Mouse (Mus musculus): Measurements from ENCODE around the gene Phex.

Phex gene

DNA sequence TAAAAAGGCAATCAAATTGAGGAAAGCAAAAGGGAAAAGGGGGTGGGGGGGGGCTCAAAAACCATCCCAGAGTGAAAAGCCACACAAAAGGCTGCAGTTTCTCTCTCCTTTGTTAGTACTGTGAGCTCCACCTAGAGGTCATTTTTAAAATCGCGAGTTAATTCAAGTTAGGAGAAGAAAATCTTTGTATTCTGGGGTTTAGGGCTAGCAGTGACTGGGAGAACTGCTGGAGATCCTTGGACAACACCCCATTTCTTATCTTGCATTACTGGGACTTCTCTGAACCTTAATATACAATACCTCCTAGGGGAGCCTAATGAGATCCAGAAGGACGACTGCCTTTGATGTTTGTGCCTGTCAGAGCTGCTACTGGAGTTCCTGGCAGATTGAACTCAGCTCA, 107.7 kb downstream of the Phex start:
- no peak for DNase-seq (ENCODE audit: low spot score)

DNA sequence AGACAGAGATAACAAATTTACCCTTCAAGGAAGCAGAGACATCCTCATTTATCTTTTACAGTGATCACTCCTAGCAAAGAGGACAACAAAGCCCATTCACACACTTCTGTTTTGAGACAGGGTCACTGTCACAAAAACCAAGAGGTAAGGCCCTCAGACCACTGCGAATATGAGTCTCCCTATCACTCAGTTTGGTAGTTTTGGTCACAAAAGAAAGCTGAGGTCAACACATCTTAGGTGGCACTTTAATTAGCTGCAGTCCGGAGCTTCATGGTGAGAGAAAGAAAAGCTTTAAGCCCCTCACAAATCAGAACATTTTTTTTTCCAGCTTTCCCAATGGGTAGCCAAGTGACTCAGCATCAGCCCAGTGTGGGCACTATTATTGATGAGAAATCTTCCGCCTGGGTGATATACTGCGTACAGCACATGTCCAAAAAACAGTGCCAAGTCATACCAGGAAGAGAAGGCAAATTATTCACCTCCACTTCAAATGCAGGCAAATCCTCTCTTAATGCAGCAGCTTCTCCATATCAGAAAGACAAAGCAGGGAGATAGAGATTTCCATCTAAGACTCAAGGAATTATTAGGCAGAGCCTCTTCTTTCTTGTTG, 108.2 kb downstream of the Phex start:
- DNase-seq (ENCODE audit: low spot score), result no peak

DNA sequence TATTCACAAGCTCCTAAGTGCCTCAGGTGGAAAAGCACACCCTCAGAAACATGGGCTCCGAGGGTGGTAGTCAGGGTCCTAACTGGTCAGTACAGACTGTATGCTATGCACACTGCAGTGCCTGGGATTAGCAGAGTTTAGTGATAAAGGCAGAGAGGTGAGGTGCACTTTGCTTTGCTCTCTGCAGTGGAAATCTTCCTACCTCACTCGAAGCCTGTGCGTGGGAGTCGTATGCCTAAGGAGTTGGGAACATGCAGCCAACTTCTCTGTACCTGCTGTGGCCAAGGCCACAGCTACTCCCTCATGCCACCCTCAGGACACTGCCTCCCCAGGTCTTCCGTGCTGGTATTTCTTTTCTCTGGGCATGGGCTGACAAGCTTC, 109.3 kb downstream of the Phex start:
- no peak for DNase-seq (ENCODE audit: low spot score)

DNA sequence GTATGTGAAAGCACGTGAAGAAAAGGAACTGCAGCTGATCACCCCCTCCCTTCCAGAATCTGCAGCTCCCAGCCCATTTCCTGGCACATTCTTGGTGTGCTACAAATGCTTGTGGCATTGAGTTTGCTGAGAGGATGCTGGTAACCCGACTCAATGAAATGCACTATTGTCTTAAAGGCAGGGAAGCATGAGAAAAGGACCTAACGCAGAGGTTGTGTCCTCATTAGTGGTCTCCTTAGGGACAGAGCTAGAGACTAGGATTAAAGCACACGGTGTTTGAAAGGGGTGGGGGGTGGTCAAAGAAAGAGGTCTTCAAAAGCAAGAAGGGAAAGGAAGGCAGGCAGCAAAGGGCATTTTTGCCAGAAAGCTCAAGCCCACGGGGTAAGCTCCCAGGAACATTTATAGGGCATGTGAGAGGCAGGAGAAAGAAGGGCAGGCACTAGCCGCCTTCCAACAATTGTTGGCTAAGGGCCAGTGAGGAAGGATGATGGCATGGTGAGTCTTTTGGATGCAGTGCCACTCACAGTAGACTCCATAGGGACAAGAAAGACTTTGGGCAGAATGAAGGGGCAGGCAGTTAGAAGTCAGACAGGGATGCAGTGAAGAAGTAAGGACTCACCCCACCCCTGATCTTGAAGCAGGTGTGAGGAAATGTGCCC, 109.8 kb downstream of the Phex start:
- DNase-seq (ENCODE audit: low spot score), result no peak

DNA sequence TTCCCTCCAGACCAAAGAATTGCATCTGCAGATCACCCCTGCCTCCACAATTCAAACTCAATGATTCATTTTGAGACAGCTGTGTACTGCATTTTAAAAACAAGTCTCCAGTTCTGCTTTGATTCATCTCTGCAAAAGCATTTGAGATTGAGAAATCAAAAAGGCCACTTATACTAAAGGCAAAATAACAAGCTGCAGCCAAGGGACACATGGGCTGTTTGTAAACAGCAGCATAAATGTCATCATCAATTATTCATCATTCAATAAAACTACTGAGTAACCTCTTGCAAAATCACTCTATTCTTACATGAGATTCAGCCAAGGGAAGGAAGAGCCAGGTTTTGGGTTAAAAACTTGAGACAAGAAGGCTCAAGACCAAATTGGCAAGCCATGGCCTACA, 122.7 kb downstream of the Phex start:
- no peak for DNase-seq (ENCODE audit: low spot score)

DNA sequence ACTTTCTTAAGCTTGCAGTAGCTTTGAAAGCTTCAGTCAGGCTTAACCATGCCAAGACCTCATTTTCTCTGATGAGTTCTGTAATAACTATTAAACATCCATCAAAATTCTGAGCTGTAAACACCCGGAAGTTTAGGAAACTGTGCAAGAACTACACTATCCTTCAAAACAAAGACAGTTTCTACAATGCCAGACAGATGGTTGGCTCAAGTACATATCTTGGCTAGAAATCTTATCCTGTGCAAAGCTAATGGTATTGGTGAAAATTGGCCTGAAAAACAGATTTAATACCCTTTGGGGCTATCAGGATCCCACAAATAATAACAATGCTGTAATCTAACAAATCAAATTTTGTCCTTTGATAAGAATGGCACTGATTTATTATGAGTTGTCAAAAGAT, 138.5 kb downstream of the Phex start:
- DNase-seq (ENCODE audit: low spot score), result no peak

DNA sequence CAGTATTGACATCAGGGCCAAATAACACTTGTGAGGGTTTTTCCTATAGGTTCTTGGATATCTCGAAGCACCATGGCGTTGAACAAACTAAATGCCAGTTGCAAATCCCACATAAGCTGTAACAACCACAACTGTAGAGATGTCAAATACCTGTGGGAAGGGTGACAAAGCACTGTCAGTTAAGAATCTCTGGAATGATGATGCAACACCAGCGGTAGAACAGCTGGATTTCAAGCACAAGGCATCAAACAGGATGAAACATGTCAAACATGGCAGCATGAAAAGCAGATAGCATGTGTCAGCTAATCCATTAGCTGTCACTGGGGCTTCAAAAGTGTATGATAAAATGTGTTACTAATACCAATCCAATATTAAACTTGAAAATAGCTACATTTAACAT, 141.8 kb downstream of the Phex start:
- DNase-seq (ENCODE audit: low spot score), result no peak

DNA sequence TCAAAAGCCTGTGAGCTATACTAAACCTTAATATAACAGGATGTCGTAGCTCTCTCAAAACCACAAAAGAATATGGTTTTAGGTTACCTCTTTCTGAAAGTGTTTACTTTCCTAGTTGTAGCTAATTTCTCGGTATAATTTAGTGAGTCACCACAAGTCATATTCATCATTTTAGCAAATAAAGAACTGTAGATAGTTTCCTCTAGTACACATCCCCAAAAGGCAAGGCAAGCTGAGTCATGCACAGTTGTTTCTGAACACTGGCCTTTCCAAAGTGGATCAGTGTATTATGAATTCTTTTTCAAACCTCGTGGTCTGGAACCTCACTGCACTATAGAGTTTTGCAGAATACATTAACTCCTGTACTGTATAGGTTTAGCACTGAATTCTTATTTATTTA, 143.5 kb downstream of the Phex start:
- DNase-seq (ENCODE audit: low spot score), result no peak

DNA sequence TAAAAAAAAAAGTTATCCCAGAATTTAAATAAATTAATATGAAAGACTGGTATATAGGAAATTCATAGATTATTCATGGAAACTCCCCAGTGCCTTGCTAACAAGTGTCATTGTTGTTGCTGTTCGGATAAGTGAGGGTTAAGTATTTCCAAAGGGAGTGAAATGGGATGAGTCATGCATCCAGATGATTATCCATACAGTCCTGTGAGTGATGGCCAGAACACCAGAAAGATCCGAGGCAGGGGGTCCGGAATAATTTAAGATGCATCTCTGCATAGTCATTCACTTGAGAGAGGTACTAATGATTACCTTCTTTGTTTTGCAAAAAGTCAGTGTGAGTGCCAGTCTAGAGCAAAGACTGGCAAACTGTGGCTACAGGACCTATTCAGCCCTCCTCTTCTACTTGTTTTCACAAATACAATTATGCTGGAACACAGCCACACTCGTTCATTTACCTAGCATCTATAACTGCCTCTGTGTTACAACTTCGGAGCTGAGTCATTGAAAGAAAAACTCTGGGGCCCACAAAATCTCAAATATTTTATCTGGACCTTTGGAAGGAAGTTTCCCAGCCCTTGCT, 145.3 kb downstream of the Phex start:
- DNase-seq (ENCODE audit: low spot score), result no peak

DNA sequence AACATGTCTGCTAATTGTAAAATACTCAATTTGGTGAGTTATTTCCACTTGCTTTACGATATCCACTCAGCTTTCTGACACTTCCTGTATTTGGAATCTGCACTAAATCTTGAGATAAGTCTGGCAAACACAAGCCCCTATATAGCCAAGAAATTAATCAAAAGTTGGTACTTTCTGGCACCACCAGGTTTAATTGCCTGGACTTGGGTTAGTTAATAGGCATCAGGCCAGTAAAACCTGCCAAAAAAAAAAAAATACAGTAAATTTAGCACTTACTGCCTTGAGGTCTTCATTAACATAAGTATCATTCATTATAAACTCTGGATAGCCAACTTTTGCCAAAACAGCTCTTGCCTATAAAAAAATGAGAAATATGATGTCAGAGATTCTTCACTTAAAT, 147.0 kb downstream of the Phex start:
- no peak for DNase-seq (ENCODE audit: low spot score)

DNA sequence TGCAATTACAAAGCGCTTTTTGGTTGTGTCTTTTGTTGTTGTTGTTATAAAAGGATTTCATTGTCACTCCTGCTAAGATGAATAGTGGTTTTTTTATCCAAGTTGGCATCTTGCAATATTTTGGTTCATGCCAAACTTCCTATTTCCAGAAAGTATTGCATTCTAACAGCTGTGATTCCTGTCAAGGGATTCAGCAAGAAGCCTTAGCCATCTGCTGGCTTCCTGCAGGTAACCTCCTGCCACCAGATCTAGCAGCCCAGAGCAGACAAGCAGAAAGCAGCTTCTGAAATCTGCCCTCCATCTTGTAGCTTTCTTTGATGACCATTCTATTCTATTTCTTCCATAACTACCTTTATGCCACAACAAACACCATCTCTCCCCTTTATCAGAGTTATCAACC, 212.4 kb downstream of the Phex start:
- DNase-seq (ENCODE audit: low spot score), result no peak

DNA sequence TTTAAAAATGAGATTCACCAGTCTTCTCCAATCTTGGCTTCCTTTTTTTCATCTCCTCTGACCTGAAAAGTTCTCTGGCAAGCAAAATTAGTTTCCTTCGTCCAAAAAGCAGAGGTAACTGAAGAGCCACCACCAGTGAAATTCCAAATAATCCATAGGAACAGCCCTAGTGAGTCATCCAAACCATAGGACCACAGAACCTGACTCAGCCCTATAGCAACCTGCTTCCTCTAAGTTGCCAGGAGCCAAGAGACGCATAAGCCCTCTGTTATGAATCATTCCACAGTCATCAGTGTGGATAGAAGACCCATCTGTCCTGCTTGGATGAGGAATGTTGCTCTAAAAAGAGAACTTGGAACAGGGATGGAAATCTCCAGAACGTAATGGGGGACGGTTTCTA, 230.9 kb downstream of the Phex start:
- DNase-seq (ENCODE audit: low spot score), result no peak

DNA sequence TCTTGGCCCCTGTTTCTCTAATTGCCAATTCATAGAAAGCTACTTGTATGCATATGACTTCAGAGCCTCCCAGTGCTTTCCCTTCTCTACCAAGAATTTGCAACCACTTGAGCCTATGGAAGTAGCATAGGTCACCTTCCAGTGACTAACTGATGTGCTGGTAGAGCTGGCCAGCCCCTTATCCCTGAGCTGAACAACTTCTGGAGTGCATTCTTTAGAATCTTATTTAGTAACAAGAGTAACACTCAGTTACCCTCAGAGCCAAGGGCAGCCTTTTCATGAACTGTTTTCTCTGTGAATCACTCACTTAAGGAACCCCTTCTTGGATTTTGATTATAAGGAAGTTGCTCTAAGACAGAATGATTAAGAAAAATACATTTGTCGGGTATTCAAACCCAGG, 234.3 kb downstream of the Phex start:
- no peak for DNase-seq (ENCODE audit: low spot score)

DNA sequence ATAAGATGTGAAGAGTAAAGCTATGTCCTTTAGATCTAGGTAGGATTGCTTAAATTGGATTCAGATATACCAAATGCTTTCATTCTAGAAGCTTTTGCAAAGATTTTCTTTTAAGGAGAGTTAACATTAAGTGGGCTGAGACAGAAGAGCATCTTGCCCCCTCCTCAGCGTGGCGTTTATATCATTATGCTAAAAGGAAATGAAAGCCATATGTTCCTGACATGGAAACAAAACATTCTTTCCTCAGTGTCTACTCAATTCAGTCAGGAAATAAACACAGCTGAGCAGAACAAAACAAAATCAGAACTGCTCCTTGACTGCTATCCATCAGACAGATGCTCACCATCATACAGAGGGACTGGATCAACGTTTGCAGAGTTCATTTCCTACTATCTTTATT, 251.0 kb downstream of the Phex start:
- DNase-seq (ENCODE audit: low spot score), result no peak

DNA sequence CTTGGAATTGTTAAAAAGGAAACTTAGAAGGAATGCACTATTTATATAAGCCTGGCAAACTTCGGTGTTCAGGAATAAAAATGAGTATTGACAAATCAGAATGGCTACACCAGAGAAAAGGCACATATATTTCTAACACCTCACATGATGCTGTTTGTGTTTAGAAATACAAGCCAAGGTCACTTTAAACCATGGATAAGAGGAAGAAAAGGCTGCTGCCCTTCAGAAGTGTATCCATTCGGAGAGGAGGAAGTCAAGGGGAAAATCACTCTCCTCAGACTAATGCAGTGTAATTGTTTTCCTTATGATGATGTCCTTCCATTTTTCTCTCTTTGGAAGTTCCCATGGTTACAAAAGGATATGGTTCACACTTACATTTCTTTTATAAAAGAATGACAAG, 251.7 kb downstream of the Phex start:
- DNase-seq (ENCODE audit: low spot score), result no peak

DNA sequence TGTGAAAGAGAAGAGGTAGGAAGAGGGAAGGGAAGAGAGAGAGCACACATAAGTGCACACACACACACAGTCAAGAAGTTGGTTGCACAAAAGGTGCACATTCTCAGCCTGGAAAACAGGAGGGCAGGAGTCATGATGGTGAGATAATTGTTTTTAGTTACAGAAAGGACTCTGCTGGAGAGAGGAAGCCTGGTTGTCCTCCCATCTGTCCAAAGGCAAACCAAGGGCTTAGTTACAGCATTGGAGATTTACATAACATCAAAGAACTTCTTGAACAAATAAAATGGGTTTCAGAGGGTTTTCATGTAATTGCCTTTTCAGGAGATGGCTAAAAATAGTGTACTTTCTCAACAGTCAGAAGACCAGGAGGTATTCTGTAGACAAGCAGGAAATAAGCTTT, 270.4 kb downstream of the Phex start:
- no peak for DNase-seq (ENCODE audit: low spot score)

DNA sequence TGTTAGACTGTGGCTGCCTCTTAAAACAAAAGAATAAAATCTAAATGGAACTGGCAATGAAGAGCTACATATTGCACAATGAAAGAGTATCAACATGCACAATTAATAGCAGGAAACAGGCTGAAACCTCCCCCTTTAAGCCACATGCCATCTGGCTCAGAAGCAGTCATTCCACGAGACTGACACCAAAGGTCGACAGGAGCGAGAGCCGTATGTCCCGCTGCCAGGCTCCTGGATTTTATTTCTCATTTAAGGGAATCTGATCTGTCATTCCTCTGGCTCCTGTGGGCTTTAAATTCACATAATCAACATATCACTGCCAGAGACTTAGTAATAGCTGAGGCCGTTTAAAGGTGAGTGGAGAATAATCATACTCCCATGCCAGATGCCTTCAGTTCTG, 275.5 kb downstream of the Phex start:
- DNase-seq (ENCODE audit: low spot score), result no peak
